Mouse (Mus musculus) neural tube, embryonic 14.5 days (tissue): ENCODE measurements around the gene Cideb. TPM values are rescaled to one million over a fixed set of nuclear protein-coding genes. Genes with fewer than 3 reads are reported as not detected.

Experiments used
- ATAC-seq: fragments of 200-750 bp; cut with Nextera tagmentation; 2 replicates; pipeline ENCODE4 v1.8.0; 2017; ENCODE audit warnings: low read depth, mild to moderate bottlenecking, moderate TSS enrichment, moderate library complexity
- H3K27ac ChIP-seq: fragments of 300-500 bp; sonication (generic); 2 replicates; pipeline ENCODE4 v1.5.1; 2014; ENCODE audit warnings: low read depth, mild to moderate bottlenecking, control low read depth, low read length, moderate library complexity, mixed read lengths
- H3K27me3 ChIP-seq: fragments of 300-500 bp; sonication (generic); 2 replicates; pipeline ENCODE4 v1.6.1; 2014; ENCODE audit warnings: low read length; ENCODE audit not compliant: control insufficient read depth, insufficient read depth
- H3K36me3 ChIP-seq: fragments of 300-500 bp; sonication (generic); 2 replicates; pipeline ENCODE4 v1.6.1; 2014; ENCODE audit warnings: low read length, mixed read lengths; ENCODE audit not compliant: control insufficient read depth, insufficient read depth
- H3K4me1 ChIP-seq: fragments of 300-500 bp; sonication (generic); 2 replicates; pipeline ENCODE4 v1.6.1; 2014; ENCODE audit warnings: low read length; ENCODE audit not compliant: control insufficient read depth, insufficient read depth
- H3K4me2 ChIP-seq: fragments of 300-500 bp; sonication (generic); 2 replicates; pipeline ENCODE4 v1.6.1; 2014; ENCODE audit warnings: mild to moderate bottlenecking, low read depth, low read length, control low read depth
- H3K4me3 ChIP-seq: fragments of 300-500 bp; sonication (generic); 2 replicates; pipeline ENCODE4 v1.5.1; 2014; ENCODE audit warnings: low read depth, low read length, control low read depth, mixed read lengths
- H3K9ac ChIP-seq: fragments of 300-500 bp; sonication (generic); replicated peaks from 2 replicates; pipeline ENCODE4 v1.6.1; 2014; ENCODE audit warnings: low read depth, mild to moderate bottlenecking, control low read depth, low read length, mixed read lengths
- H3K9me3 ChIP-seq: fragments of 300-500 bp; sonication (generic); 2 replicates; pipeline ENCODE4 v1.6.1; 2016; ENCODE audit warnings: low read length; ENCODE audit not compliant: control insufficient read depth
- WGBS: fragments of 180-500 bp; shearing (Covaris S2); extraction: QIAGEN DNeasy Blood & Tissue Kit; methylation state at CpG from one replicate; pipeline ENCODE4 v1.1.7; 2014; 5-methylcytosine and 5-hydroxymethylcytosine counted together
- polyA plus RNA-seq: library from polyadenylated mRNA; unstranded; fragments of >200 nt; fragmentation: Nextera tagmentation; extraction: Ambion mirVana; gene quantifications from 2 replicates; pipeline ENCODE4 v1.2.1, GENCODE M21; 2014

The Cideb gene
- polyA plus RNA-seq, 1 experiment from 2014 or later, result not detected

DNA sequence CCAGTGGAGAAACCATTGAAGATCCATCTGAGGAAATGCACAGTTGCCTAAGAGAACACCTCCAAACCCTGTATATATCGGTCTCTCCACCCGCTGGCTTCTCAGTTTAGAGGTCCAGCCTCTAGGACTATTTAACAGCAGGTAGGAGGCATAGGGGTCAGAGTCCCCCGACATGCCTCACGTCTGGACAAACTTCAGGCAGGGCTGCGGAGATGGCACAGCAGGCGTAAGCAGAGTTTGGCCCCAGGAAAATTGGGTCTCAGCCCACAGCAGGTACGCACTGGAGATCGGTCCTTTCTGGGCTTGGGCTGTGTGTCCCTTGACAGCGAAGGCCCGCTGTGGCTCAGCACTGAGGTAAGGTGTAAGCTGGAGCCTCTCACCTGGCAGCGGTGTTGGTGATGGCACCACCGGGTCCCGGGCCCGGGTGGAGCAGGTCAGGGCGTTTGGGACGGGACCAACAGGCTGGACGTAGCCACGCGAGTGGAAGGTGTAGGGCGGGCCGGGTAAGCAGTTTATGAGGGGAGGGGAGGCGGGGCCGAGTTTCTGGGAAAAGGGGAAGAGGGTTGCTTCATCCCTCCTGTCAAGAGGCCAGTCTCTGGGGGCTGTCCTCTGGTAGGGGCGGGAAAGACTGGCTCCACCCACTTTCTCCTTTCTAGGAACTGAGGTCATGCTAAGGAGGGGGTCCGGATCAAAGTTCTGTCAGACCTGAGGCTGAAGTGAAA, 45.1 kb downstream of the Cideb start:
- Histone ChIP-seq H3K4me3 (no peak overlapping the region), H3K4me1 (no peaks in the 10 kb centered on the region), H3K27ac (no peak overlapping the region), H3K9me3 (no peaks in the 10 kb centered on the region), H3K27me3 (0 out of 2 replicates have a peak, but pooled peaks cover 4% of the 10 kb centered on the region), H3K36me3 (peaks cover 14% of the 10 kb centered on the region; the same call in 1 of the 2 replicates), H3K4me2 (no peak overlapping the region), H3K9ac (no peak overlapping the region)
- 11% methylated on average over 25 of the region's 25 CpGs for WGBS
- no peak for ATAC-seq

DNA sequence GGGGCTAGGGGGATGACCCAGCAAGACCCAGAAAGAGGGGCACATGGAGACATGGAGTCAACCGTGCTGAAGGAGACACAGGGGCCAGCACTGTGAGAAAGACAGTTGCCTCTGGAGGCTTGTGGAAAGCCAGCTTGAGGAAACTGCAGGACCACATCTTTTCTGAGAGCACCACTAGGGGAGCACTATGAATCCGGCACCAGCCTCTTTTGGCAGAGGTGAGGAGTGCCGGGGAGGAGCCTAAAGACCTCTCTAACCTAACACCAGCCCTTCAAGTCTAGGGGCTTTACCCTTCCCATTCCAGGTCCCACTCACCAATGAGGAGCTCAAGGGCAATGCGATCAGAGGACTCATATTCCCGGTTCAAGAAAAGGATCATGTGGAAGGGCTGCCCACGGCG, 46.5 kb downstream of the Cideb start:
- 85% methylated on average over 7 of the region's 7 CpGs for WGBS

DNA sequence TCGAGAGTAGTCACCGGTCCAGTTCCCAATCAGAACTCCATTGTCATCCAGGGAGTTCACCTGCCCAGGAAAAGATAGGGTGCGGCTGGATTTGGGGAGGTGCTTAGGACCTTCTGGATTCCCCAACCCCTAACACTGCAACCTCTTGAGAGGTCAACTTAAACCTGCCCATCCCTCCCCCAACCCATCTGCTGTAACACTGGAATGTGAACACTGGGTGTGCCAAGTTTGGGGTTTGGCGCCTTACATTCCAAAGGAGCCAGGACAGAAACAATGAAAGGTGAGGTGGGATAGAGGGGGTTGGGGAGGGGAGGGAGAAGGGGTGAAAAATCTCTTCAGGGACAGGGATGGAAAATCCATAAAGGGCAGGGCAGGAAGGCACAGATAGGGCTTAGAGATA, 48.7 kb downstream of the Cideb start:
- Histone ChIP-seq H3K9ac (no peak overlapping the region), H3K4me3 (no peak overlapping the region), H3K36me3 (no peaks in the 10 kb centered on the region), H3K9me3 (no peaks in the 10 kb centered on the region), H3K27ac (no peak overlapping the region), H3K4me1 (no peaks in the 10 kb centered on the region), H3K27me3 (0 out of 2 replicates have a peak, but pooled peaks cover 4% of the 10 kb centered on the region), H3K4me2 (no peak overlapping the region)
- WGBS, result 92% methylated on average over 4 of the region's 4 CpGs
- ATAC-seq, result no peak

More for the DNA sequence above, 46.5 kb downstream of the Cideb start:
- no peak overlapping the region for H3K4me3 ChIP-seq
- H3K9me3 ChIP-seq, result no peaks in the 10 kb centered on the region
- H3K27ac ChIP-seq, result no peak overlapping the region
- H3K9ac ChIP-seq, result no peak overlapping the region
- ATAC-seq, result no peak
- H3K4me2 ChIP-seq, result no peak overlapping the region
- no peaks in the 10 kb centered on the region for H3K4me1 ChIP-seq
- H3K36me3 ChIP-seq, result peaks cover 3% of the 10 kb centered on the region; the same call in 1 of the 2 replicates
- 0 out of 2 replicates have a peak, but pooled peaks cover 4% of the 10 kb centered on the region for H3K27me3 ChIP-seq

DNA sequence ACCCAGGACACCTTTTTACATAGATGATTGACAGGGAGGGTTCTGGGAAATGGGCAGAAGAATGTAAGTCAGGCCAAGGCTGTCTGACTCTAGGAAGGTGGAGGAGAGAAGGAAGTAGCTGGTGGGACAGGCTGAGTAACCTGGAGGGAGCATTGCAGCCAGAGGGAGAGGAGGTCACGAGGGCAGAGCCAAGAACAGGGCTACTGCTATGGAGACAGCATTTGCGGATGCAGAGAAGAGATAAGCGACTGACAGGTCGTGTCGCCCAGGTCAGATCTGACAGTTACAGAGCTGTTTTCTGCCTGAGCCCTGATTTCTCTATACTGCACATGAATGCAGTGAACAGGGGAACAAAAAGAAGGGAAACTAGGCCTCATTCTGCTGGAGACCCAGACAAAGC, 50.9 kb downstream of the Cideb start:
- H3K9me3 ChIP-seq, result no peaks in the 10 kb centered on the region
- no peaks in the 10 kb centered on the region for H3K27me3 ChIP-seq
- H3K27ac ChIP-seq, result no peak overlapping the region
- no peaks in the 10 kb centered on the region for H3K36me3 ChIP-seq
- H3K9ac ChIP-seq, result no peak overlapping the region
- WGBS, result 84% methylated on average over 5 of the region's 5 CpGs
- H3K4me2 ChIP-seq, result no peak overlapping the region
- H3K4me1 ChIP-seq, result no peaks in the 10 kb centered on the region
- no peak for ATAC-seq
- no peak overlapping the region for H3K4me3 ChIP-seq

DNA sequence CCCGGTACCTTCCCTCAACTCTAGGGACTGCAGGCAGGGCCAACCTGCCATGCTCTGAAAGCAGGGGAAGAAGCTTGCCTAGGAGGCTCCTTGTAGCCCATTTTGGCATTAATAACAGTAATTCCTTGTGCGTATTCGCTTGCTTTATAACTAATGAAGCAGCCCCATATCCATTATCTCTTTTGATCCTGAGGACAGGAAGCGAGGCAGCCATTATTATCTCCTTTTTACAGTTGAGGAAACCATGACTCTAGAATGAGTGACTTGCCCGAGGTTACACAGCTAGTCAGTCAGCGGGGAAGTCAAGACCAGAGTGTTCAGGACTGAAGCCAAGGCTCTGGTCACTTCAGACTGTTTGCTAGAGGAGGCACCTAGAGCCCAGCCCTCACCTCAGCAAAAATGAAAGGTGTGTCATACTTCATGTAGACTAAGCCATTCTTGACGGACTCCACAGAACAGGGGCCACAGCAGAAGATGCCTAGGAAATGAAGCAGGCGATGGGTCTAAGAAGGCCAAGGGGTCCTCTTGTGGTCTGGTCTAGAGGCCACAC, 52.1 kb downstream of the Cideb start:
- Histone ChIP-seq H3K4me2 (no peak overlapping the region), H3K4me3 (no peak overlapping the region), H3K27me3 (no peaks in the 10 kb centered on the region), H3K27ac (no peak overlapping the region), H3K9ac (no peak overlapping the region), H3K4me1 (no peaks in the 10 kb centered on the region), H3K36me3 (no peaks in the 10 kb centered on the region), H3K9me3 (no peaks in the 10 kb centered on the region)
- ATAC-seq, result no peak
- 92% methylated on average over 8 of the region's 8 CpGs for WGBS

Other genes starting within 250 kb of the Cideb start
- gene Cpne6, start 248.0 kb downstream of the Cideb start, polyA plus RNA-seq, result 13.3 and 16.3 TPM in 2 replicates
- gene Nrl, start 233.5 kb downstream of the Cideb start, polyA plus RNA-seq, result 0.13 and 0.20 TPM in 2 replicates
- 17.6 and 19.5 TPM in 2 replicates for gene Pck2, start 218.2 kb downstream of the Cideb start, polyA plus RNA-seq
- 112 and 114 TPM in 2 replicates for gene Dcaf11, start 198.5 kb downstream of the Cideb start, polyA plus RNA-seq
- 1.5 TPM in 1 of 2 replicates, not detected in the other for gene A730061H03Rik, start 198.1 kb downstream of the Cideb start, polyA plus RNA-seq
- gene Fitm1, start 182.8 kb downstream of the Cideb start, polyA plus RNA-seq, result 0.58 TPM in 1 of 2 replicates, not detected in the other
- 200 and 226 TPM in 2 replicates for gene Psme1, start 180.3 kb downstream of the Cideb start, polyA plus RNA-seq
- gene Emc9, start 173.2 kb downstream of the Cideb start, polyA plus RNA-seq, result 38.9 and 48.8 TPM in 2 replicates
- gene Psme2, start 167.3 kb downstream of the Cideb start, polyA plus RNA-seq, result 162 and 184 TPM in 2 replicates
- gene Rnf31, start 166.8 kb downstream of the Cideb start, polyA plus RNA-seq, result 12.3 and 18.8 TPM in 2 replicates
- 6.6 and 8.6 TPM in 2 replicates for gene Irf9, start 154.9 kb downstream of the Cideb start, polyA plus RNA-seq
- 7.0 and 9.3 TPM in 2 replicates for gene Rec8, start 140.4 kb downstream of the Cideb start, polyA plus RNA-seq
- gene Ipo4, start 122.5 kb downstream of the Cideb start, polyA plus RNA-seq, result 109 and 110 TPM in 2 replicates
- gene Gm49378, start 120.6 kb downstream of the Cideb start, polyA plus RNA-seq, result 2.9 TPM in 2 replicates
- gene Tm9sf1, start 114.7 kb downstream of the Cideb start, polyA plus RNA-seq, result 55.9 and 66.9 TPM in 2 replicates
- 0.24 TPM in 1 of 2 replicates, not detected in the other for gene Tssk4, start 108.3 kb downstream of the Cideb start, polyA plus RNA-seq
- gene Mdp1, start 98.0 kb downstream of the Cideb start, polyA plus RNA-seq, result 69.0 and 75.5 TPM in 2 replicates
- gene Gmpr2, start 86.5 kb downstream of the Cideb start, polyA plus RNA-seq, result 42.5 and 43.7 TPM in 2 replicates
- 550 and 603 TPM in 2 replicates for gene Nedd8, start 86.3 kb downstream of the Cideb start, polyA plus RNA-seq
- 28.3 and 28.6 TPM in 2 replicates for gene Tinf2, start 76.6 kb downstream of the Cideb start, polyA plus RNA-seq
- gene Tgm1, start 44.5 kb downstream of the Cideb start, polyA plus RNA-seq, result 0.11 and 0.33 TPM in 2 replicates
- 47.1 and 59.2 TPM in 2 replicates for gene Rabggta, start 36.2 kb downstream of the Cideb start, polyA plus RNA-seq
- gene Dhrs1, start 12.8 kb downstream of the Cideb start, polyA plus RNA-seq, result 73.6 and 75.5 TPM in 2 replicates
- gene Nop9, start 12.8 kb downstream of the Cideb start, polyA plus RNA-seq, result 27.4 and 30.1 TPM in 2 replicates
- 0.27 and 0.59 TPM in 2 replicates for gene Ltb4r2, start 3.0 kb upstream of the Cideb start, polyA plus RNA-seq
- 0.19 and 0.24 TPM in 2 replicates for gene Ltb4r1, start 7.5 kb upstream of the Cideb start, polyA plus RNA-seq
- 1.9 and 3.9 TPM in 2 replicates for gene Adcy4, start 25.6 kb upstream of the Cideb start, polyA plus RNA-seq
- gene Ripk3, start 30.4 kb upstream of the Cideb start, polyA plus RNA-seq, result 1.9 and 2.2 TPM in 2 replicates
- 5.5 and 10.4 TPM in 2 replicates for gene Nfatc4, start 64.7 kb upstream of the Cideb start, polyA plus RNA-seq
- gene Nynrin, start 95.6 kb upstream of the Cideb start, polyA plus RNA-seq, result 5.8 and 10.2 TPM in 2 replicates
- gene Cbln3, start 125.9 kb upstream of the Cideb start, polyA plus RNA-seq, result 0.24 and 0.91 TPM in 2 replicates
- 5.9 and 7.3 TPM in 2 replicates for gene Khnyn, start 126.5 kb upstream of the Cideb start, polyA plus RNA-seq
- 138 and 163 TPM in 2 replicates for gene Sdr39u1, start 141.8 kb upstream of the Cideb start, polyA plus RNA-seq
- gene Cma1, start 186.2 kb upstream of the Cideb start, polyA plus RNA-seq, result not detected in 2 replicates
- not detected in 2 replicates for gene Cma2, start 192.5 kb upstream of the Cideb start, polyA plus RNA-seq